Mouse (Mus musculus) olfactory bulb, adult 2 months (tissue): Measurements from ENCODE around the gene Gna12.

Source experiments
- CTCF ChIP-seq: fragments of 200-500 bp; IDR thresholded peaks from 2 replicates; pipeline ENCODE4 v1.5.1; 2012; ENCODE audit warnings: low read depth, mild to moderate bottlenecking, low read length, moderate library complexity; ENCODE audit not compliant: insufficient read depth
- POLR2A ChIP-seq: fragments of 200-500 bp; IDR thresholded peaks from 2 replicates; pipeline ENCODE4 v1.6.1; 2012; ENCODE audit warnings: mild to moderate bottlenecking, low read depth, low read length, moderate library complexity; ENCODE audit not compliant: insufficient read depth

DNA sequence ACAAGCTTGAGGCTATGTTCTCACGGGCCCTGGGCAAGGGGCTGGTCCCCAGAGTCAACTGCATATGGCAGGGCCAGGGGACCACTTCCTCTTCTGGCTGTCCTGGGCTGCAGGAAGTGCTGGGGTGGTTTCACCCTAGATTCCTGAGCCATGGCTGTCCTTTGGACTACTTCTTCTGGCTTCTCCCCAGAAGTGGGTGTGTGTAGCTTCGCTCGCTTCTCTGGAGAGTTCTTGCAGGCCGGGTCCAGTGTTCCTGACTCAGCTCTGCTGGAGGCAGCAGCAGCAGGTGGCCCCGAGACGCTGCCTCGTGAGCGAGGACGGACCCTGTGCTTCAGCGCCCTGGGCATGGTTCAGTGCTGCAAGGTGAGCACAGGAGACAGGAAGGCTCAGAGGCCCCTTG, 81.8 kb downstream of the Gna12 start:
- TF ChIP-seq CTCF: no peak
- no peak for TF ChIP-seq POLR2A
